Mouse (Mus musculus) CD8-positive naive resting alpha-beta T cell, adult 2 months (primary cell): ENCODE measurements around the gene Gm45062.

ENCODE experiments used
- DNase-seq, 2 experiments: peaks; one replicate each; pipeline ENCODE4 v3.0.0; 2022; ENCODE audit warnings: low read depth in 2 of 2, low spot score in 2 of 2

The Gm45062 gene

GRCm38 (mm10) chr6:8472915-8473314, 213.7 kb downstream of the Gm45062 start:
- no peak for DNase-seq

GRCm38 (mm10) chr6:8473498-8473897, 214.2 kb downstream of the Gm45062 start:
- DNase-seq, result no peak

- no peak for DNase-seq
Observed at GRCm38 (mm10) chr6:8474316-8474715, 215.1 kb downstream of the Gm45062 start.

GRCm38 (mm10) chr6:8474820-8475219, 215.6 kb downstream of the Gm45062 start:
- no peak for DNase-seq

GRCm38 (mm10) chr6:8479176-8479575, 219.9 kb downstream of the Gm45062 start:
- DNase-seq, result no peak

GRCm38 (mm10) chr6:8484437-8485275, 225.4 kb downstream of the Gm45062 start:
- DNase-seq, result peak in 1 of 2 experiments; percentile 6

- peak; percentile 70 to 72 for DNase-seq
Observed at GRCm38 (mm10) chr6:8485414-8486175, 226.3 kb downstream of the Gm45062 start.

- DNase-seq, result no peak
Observed at GRCm38 (mm10) chr6:8486391-8487043, 227.3 kb downstream of the Gm45062 start.

- DNase-seq, result no peak
Observed at GRCm38 (mm10) chr6:8487044-8487853, 228.0 kb downstream of the Gm45062 start.

- DNase-seq, result no peak
Observed at GRCm38 (mm10) chr6:8488249-8488648, 229.0 kb downstream of the Gm45062 start.

- DNase-seq, result no peak
Observed at GRCm38 (mm10) chr6:8489266-8489665, 230.0 kb downstream of the Gm45062 start.

- DNase-seq, result no peak
Observed at GRCm38 (mm10) chr6:8489938-8490585, 230.8 kb downstream of the Gm45062 start.

GRCm38 (mm10) chr6:8492248-8492647, 233.0 kb downstream of the Gm45062 start:
- DNase-seq, result no peak

GRCm38 (mm10) chr6:8495109-8495826, 236.0 kb downstream of the Gm45062 start:
- DNase-seq, result no peak

GRCm38 (mm10) chr6:8495827-8496222, 236.6 kb downstream of the Gm45062 start:
- DNase-seq, result no peak

- no peak for DNase-seq
Observed at GRCm38 (mm10) chr6:8497234-8497867, 238.1 kb downstream of the Gm45062 start.

- no peak for DNase-seq
Observed at GRCm38 (mm10) chr6:8497868-8498257, 238.6 kb downstream of the Gm45062 start.

- no peak for DNase-seq
Observed at GRCm38 (mm10) chr6:8498961-8499360, 239.7 kb downstream of the Gm45062 start.

GRCm38 (mm10) chr6:8503953-8504352, 244.7 kb downstream of the Gm45062 start:
- no peak for DNase-seq
